Mouse (Mus musculus): ENCODE results near the gene Rabgap1l.

DNA sequence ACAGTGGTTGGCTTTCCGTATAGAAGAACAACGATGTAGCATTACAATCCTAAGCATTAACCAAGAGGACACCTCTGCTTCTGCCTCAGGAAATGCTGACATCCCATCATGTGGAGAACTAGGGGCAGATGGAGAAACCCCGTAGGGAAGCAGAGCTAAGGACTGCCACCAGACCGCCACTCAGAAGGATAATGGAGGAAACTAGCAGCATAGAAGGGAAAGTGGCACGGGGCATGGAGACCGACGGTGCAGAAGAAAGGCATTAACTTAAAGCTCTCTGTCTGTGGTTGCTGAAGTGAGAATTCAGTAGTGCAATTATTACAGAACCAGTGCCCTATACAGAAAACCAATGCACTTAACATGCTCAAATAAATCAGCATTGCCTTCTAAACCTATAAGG is 308.0 kb downstream of the Rabgap1l start:
- TF ChIP-seq CTCF (IDR thresholded peaks at IDR 0.05; ENCODE audit: borderline replicate concordance, extremely low read depth, insufficient read depth, insufficient read length) (no peak), POLR2A (IDR thresholded peaks at IDR 0.05; ENCODE audit: borderline replicate concordance, extremely low read depth, insufficient read depth, insufficient read length, poor library complexity, severe bottlenecking) (no peak)

Measured in brain, embryonic 14.5 days (tissue).